Mouse (Mus musculus) left cerebral cortex, postnatal 25 days (tissue): ENCODE results near the gene Elk4. TPM values are rescaled to one million over a fixed set of nuclear protein-coding genes. Genes with fewer than 3 reads are reported as not detected.

ENCODE experiments used
- DNase-seq, 2 experiments: peaks; one replicate each; pipeline ENCODE4 v3.0.0; 2022; ENCODE audit warnings: low spot score in 2 of 2, mixed read lengths in 1 of 2
- intact Hi-C: fragments of 180-260 bp; cut with DNase I; formaldehyde crosslinking; loops from one replicate; pipeline ENCODE4 v1.15.1; 2025
- total RNA-seq, 2 experiments: library from RNA; stranded (reverse); gene quantifications; 2 replicates each; pipeline ENCODE4 v1.2.3; 2021

The Elk4 gene
- 10 to 100 TPM; 52.6 TPM for total RNA-seq

DNA sequence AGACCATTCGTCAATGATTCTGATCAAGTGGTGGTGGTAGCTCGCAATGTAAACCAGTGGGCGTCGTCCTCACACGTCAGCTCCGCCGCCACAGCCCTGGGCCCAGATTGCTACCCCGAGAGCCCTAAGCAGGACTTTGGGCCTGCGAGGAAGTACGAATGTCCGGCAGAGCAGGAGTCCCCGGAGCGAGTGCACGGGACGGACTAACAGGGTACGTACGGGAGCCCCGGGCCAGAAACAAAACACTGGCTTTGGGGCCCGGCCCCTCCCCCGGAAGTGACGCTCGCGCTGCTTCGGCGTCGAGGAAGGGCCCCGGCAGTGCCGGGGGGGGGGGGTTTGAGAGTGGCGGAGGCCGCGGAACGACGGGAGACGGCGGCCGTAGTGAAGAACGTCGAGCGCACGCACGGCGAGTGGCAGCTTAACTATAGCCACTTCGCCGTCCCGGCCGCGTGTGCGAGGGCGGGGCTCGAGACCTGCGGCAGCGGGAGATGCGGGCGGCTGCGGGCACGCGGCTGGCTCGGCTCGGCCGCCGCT lies at the start of gene Elk4:
Gene Elk4, plus strand, starts transcription at position 326 of the 534 bp plus-strand sequence.
- intact Hi-C loops: loop anchor here (5.0 kb wide), 1 partner anchor 35 kb away; no protein-coding TSS in a partner anchor
- DNase-seq: peak; percentile 89 to 90

DNA sequence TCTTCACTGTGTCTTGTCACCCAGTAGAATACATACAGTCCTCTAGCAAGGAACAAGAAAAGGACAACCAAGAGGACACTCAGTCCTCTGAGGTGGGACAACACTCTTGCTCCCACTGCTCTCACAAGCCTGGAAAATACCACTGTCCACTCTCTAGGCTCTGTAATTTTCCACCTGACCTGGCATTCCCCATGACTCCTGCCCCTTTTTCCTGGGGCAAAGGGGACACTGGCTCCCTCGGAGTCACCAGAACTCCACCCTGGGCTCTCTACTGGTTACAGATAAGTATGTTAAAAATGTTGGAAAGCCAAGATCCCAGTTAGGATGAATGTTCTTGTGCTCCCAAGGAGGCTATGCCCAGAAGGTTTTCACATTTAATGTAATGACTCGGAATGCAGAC lies 46.4 kb upstream of the Elk4 start:
- intact Hi-C loops: no loop called here
- DNase-seq: no peak

- intact Hi-C loops: no loop called here
- no peak for DNase-seq
Measured at GRCm38 (mm10) chr1:131962606-131963084, 44.8 kb upstream of the Elk4 start, which contains the start of gene Slc45a3. Slc45a3 (plus strand) TSS chr1:131962967.

DNA sequence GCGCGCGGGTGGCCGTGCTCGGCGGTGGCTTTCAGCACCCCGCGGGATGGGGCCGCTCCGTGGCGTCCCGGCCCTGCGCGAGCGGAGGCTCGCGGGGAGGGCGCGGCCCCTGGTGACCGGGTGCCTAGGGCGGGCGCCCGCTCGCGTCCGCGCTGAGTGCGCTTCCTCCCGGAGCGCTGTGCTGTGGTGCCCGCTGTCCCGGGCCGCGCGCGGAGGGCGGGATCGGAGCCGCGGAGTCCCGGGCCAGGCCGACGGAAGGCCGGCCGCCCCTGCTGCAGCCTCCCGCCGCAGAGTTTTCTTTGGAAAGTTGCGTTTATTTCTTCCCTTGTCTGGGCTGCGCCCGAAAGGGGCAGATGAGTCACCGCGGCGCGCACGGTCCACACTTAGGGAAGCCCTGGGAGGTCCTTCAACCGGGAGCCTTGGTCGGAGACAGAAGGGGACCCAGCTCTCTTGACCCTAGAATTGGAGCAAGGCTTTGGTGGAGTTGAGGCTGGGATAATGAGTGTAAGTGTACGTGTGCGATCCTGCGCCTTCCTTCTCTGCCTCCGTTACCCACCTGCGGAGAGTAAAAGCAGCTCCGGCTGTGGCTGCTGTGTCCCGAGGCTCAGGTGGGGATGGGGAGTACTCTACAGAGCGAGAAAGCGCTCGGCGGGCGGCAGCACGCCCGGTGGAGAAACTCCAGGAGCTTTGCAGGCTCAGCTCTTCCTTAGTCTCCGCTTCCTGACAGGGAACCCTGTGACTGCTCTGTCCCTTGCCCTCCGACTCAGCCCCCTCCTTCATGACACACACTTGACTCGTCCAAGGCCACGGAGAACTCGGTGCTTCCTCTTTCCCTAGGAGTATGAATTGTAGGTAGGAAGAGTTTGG lies 44.1 kb upstream of the Elk4 start:
- intact Hi-C loops: no loop called here
- DNase-seq: no peak

GRCm38 (mm10) chr1:131964100-131964499 lies 43.3 kb upstream of the Elk4 start:
- intact Hi-C loops: no loop called here
- no peak for DNase-seq

- DNase-seq: no peak
- intact Hi-C loops: no loop called here
Measured at GRCm38 (mm10) chr1:131964580-131964979, 42.8 kb upstream of the Elk4 start.

DNA sequence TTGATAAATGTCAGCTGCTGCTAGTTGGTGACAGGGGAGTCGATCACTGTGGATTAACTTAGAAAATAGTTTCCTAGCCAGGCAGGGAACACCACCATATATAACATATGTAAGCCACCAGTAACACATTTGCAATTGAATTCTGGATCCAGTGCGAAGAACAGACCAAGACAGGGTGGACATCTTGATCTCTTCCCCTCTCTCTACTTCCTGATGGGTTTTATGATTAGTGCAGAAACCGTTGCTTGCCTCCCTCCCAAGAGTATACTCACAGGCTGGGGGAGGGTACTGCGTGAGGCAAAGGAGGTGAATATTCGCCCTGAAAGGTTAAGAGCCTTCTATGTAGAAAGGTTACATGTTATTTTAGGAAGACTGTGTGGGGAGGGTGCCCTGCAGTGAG lies 41.6 kb upstream of the Elk4 start:
- intact Hi-C loops: no loop called here
- DNase-seq: no peak

DNA sequence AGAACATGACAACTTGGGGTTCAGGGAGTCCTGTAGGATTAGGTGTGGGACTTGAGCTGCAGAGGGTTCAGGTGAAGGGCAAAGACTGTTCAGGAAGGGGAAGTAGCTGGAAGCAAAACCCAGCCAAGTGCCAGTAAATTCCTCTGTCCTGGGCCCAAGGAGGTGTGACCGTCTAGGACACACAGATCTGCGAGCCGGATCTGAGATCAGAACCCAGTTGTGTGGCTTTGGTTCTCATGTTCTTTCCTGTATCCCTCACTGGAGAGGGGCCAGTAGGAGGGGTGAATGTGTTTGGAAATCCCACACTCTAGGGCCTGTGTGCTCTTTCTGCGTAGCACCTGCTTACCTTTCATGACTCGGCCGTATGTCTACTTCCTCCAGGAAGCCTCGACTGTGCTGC lies 40.1 kb upstream of the Elk4 start:
- no peak for DNase-seq
- intact Hi-C loops: no loop called here

GRCm38 (mm10) chr1:131968556-131968955 lies 38.9 kb upstream of the Elk4 start:
- DNase-seq: no peak
- intact Hi-C loops: no loop called here

GRCm38 (mm10) chr1:131968983-131969382 lies 38.4 kb upstream of the Elk4 start:
- no peak for DNase-seq
- intact Hi-C loops: no loop called here

- no peak for DNase-seq
- intact Hi-C loops: no loop called here
Measured at GRCm38 (mm10) chr1:131969825-131970224, 37.6 kb upstream of the Elk4 start.

DNA sequence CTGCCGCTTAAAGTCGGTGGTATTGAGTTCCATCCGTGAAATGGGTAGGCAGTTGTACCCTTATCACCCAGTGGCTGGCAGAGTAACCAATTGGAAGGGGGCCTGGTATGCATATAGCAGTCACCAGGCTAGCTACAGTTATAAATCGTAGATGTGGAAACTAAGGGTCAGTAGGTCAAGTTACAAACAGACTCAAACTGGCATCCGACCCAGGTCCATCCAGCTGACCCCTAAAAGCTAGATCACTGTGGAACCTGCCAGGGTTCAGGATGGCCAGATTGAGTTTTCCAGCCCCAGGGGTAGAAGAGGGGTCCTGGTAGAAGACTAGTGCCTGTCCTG lies 37.1 kb upstream of the Elk4 start:
- intact Hi-C loops: no loop called here
- DNase-seq: no peak

DNA sequence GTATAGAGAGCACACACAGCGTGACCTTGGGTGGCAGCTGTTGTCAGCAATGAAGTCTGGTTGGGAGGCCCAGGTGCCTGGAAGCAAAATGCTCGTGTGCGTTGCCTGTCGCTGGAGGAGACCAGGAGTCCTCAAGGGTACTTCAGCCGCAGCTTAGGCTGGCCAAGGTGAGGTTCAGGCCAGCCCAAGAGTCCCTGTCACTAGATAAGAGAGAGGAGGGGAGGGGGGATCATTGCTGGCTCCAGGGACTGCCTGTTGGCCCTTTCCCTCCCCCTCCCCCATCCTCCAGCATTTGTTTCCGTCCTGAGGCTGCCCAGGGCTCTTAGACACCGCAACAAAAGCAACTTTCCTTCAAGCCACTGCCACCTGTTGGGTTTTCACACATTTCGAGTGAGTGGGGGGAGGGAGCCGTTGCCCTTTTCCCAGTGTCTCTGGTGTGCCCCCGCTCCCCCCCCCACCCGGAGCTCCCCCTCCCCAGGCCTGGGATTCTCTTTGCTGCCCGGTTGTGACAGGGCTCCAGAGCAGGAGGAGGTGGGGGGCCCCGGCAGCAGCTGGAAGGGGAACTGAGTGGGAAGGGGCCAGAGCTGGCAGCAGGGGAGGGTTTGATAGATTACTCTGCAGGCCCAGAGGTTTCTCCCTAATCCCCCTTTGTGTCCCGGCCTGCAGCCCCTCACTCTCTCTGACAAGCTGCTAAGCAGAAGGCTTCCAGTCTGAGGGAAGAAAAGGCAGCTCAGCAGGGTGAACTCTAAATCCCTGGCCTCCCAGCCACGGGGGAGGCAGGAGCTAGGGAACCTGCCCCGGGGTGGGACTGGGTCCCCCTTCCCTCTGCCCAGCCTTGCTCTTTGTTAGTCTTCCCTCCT lies 36.5 kb upstream of the Elk4 start:
- no peak for DNase-seq
- intact Hi-C loops: no loop called here

DNA sequence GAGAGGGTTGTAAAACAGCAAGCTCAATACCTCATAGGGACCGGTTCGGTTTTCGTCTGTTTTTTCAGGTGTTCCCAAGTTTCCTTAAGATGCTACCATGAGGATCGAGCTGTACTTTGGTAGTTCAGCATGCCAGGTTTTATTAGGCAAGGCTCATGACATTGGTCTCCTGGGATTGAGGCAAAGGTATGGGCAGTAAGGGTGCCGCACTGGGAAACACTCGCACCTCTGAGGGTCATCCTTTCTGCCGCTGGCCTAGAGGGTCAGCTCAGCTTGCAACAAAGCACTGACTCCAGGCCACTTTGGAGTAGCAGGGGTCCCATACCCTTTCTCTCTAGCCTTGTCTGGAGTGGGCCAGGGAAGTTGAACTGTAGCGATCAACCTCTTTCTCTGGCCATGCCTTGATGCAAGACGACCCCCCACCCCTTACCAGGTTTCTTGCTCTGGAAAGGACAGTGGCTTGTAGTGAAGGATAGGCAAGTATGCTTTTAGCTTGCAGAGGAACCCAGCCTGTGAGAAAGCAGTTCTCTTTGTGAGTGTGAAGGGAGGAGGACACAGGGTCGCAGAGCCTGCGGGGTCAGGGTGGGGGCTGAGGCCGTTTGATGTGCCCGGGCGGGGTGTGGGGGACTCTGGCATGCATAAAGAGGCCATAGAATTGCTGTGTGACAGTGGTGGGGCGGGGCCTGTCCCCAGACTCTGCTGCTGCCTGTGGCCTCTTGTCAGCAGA lies 35.5 kb upstream of the Elk4 start:
- intact Hi-C loops: no loop called here
- no peak for DNase-seq

- no peak for DNase-seq
- intact Hi-C loops: no loop called here
Measured at GRCm38 (mm10) chr1:131972498-131973334, 34.7 kb upstream of the Elk4 start.

- intact Hi-C loops: no loop called here
- no peak for DNase-seq
Measured at GRCm38 (mm10) chr1:131973991-131974390, 33.4 kb upstream of the Elk4 start.

GRCm38 (mm10) chr1:131976886-131977285 lies 30.5 kb upstream of the Elk4 start:
- intact Hi-C loops: no loop called here
- no peak for DNase-seq

- no peak for DNase-seq
- intact Hi-C loops: loop anchor here (2.0 kb wide), 1 partner anchor 272 kb away; no protein-coding TSS in a partner anchor
Measured at GRCm38 (mm10) chr1:131980471-131980870, 26.9 kb upstream of the Elk4 start.
